Mouse (Mus musculus) olfactory bulb, adult 2 months (tissue): Measurements from ENCODE around the gene Fam120a.

ENCODE experiments used
- CTCF ChIP-seq: fragments of 200-500 bp; IDR thresholded peaks from 2 replicates; pipeline ENCODE4 v1.5.1; 2012; ENCODE audit warnings: low read depth, mild to moderate bottlenecking, low read length, moderate library complexity; ENCODE audit not compliant: insufficient read depth
- POLR2A ChIP-seq: fragments of 200-500 bp; IDR thresholded peaks from 2 replicates; pipeline ENCODE4 v1.6.1; 2012; ENCODE audit warnings: mild to moderate bottlenecking, low read depth, low read length, moderate library complexity; ENCODE audit not compliant: insufficient read depth

DNA sequence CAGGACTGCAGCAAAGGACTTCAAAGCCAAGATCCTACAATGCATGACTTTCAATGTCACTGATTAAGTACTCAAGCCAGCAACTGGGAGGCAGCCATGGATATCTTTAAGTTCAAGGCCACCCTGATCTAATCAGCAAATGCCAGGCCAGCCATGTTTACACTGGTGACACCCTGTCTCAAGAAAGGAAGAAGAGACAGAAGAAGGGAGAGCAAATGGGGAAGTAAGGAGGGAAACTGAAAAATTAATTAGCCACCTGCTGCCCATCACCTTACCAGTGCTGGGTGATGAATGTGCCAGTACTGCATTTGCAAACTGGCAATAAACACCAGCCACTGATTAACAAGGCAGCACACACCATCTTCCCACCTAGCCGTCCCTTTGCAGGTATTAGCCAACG, 25.3 kb downstream of the Fam120a start:
- TF ChIP-seq POLR2A (no peak), CTCF (no peak)
